Mouse (Mus musculus) bone marrow, adult 2 months (tissue): ENCODE data around the gene Ppp1cc.

ENCODE experiments used
- CTCF ChIP-seq: fragments of 200-500 bp; IDR thresholded peaks from 2 replicates; pipeline ENCODE4 v1.5.1; 2011; ENCODE audit warnings: low read length, control low read depth; ENCODE audit not compliant: control insufficient read depth, insufficient read depth
- POLR2A ChIP-seq: fragments of 200-500 bp; IDR thresholded peaks from 2 replicates; pipeline ENCODE4 v1.6.1; 2011; ENCODE audit warnings: low read depth, mild to moderate bottlenecking, control low read depth, low read length, borderline replicate concordance; ENCODE audit not compliant: control insufficient read depth

GRCm38 (mm10) chr5:122144825-122145224 lies 13.3 kb upstream of the Ppp1cc start:
- TF ChIP-seq CTCF (no peak), POLR2A (no peak)
